8 mouse cellular contexts compared by ENCODE assay signal in the genomic region with DNA sequence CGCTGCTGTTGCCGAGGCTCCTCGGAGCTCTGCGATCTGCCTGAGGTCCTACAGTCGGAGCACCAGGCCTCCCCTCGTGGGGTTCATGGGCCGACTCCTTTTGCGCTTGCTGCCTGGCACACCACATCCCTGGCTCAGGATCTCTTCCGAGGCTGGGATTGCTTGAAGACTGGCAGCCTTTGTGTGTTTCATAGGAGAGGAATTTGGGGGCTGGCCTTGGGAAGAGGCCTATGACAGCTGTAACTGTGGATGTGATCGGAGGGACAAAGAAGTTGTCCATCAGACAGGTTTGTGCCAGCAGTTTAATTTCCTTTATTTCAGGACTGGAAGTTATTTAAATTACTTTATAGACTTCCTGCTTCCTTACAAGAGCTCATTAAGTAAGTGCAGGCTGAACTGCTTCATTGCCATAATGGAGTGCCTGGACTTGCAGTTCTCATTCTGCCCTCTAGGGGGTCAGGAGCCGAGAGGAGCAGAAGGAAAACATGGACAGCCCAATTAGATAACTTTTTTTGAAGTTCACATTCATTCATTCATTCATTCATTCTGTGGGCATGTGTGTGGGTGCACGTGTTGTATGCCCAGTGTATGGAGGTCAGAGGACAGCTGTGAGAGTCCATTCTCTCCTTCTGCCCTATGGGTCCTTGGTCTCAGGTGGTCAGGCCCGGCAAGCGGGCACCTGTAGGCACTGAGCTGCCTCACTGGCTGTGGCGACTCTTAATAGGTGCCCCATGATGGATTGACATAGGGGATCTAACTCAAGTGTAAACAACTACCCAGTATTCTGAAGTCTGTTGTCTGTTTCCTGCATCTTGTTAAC.
DNase-seq lines count a peak whose midpoint lies in the region; ATAC-seq and TF ChIP-seq lines count a peak whose summit lies in the region.

No protein-coding gene starts in this region.

- H3K9me3 ChIP-seq in liver, embryonic 14.5 days (ENCODE audit: control insufficient read depth, low read length) = no peaks in the 10 kb centered on the region
- H3K9me3 ChIP-seq in neural tube, embryonic 12.5 days = no peaks in the 10 kb centered on the region

- no peak overlapping the region for H3K4me2 ChIP-seq in liver, embryonic 14.5 days (ENCODE audit: low read depth)
- peak overlapping the region; percentile 7; the same call in 1 of the 2 replicates for H3K4me2 ChIP-seq in neural tube, embryonic 12.5 days (replicated peaks)

- peak; percentile 40 for DNase-seq in urinary bladder, postnatal 10 days (ENCODE audit: low spot score)
- no peak for DNase-seq in urinary bladder, adult 2 months (ENCODE audit: low spot score)
- DNase-seq in cerebellum, adult 9-11 months = peak; percentile 16
- DNase-seq in forelimb bud, embryonic 11.5 days (ENCODE audit: low read depth, low spot score) = peak; percentile 82
- DNase-seq in kidney, adult 11 months = peak; percentile 37
- peak in 1 of 3 experiments; percentile 20 for DNase-seq in liver, embryonic 14.5 days (ENCODE audit: low read depth in 3 of 3, low spot score in 3 of 3)
- DNase-seq in urinary bladder, postnatal 25 days (ENCODE audit: low spot score) = peak; percentile 79

- WGBS in liver, embryonic 14.5 days (ENCODE audit: insufficient replicate concordance) = 66% methylated on average over 15 of the region's 15 CpGs
- WGBS in neural tube, embryonic 12.5 days = 45% methylated on average over 15 of the region's 15 CpGs

- H3K27me3 ChIP-seq in liver, embryonic 14.5 days (ENCODE audit: control insufficient read depth, insufficient read depth, low read length) = no peaks in the 10 kb centered on the region
- no peaks in the 10 kb centered on the region for H3K27me3 ChIP-seq in neural tube, embryonic 12.5 days (replicated peaks)

- H3K4me1 ChIP-seq in liver, embryonic 14.5 days (replicated peaks; ENCODE audit: control insufficient read depth in 2 of 2, insufficient read depth in 2 of 2, low read length in 1 of 2) = peaks cover 0 to 10% of the 10 kb centered on the region in 2 experiments; a peak in 2 of 4 replicates
- peaks cover 64% of the 10 kb centered on the region for H3K4me1 ChIP-seq in neural tube, embryonic 12.5 days

- H3K36me3 ChIP-seq in liver, embryonic 14.5 days (replicated peaks; ENCODE audit: control insufficient read depth, insufficient read depth, low read depth) = no peaks in the 10 kb centered on the region
- H3K36me3 ChIP-seq in neural tube, embryonic 12.5 days = no peaks in the 10 kb centered on the region

- no peak overlapping the region for H3K27ac ChIP-seq in liver, embryonic 14.5 days
- no peak overlapping the region for H3K27ac ChIP-seq in neural tube, embryonic 12.5 days

- TF ChIP-seq EP300 in liver, embryonic 14.5 days (IDR thresholded peaks at IDR 0.05; ENCODE audit: low read depth) = no peak

- no peak overlapping the region for H3K9ac ChIP-seq in liver, embryonic 14.5 days (replicated peaks)
- H3K9ac ChIP-seq in neural tube, embryonic 12.5 days = no peak overlapping the region

- peak; percentile 81 for TF ChIP-seq CTCF in liver, embryonic 14.5 days (IDR thresholded peaks at IDR 0.05; ENCODE audit: low read depth)

- no peak for ATAC-seq in liver, embryonic 14.5 days (ENCODE audit: insufficient read depth)
- ATAC-seq in neural tube, embryonic 12.5 days (ENCODE audit: low FRiP score, low read depth) = peak; percentile 51; the same call in 1 of the 2 replicates

- H3K4me3 ChIP-seq in liver, embryonic 14.5 days (ENCODE audit: insufficient read depth in 1 of 2, low read depth in 2 of 2, low read length in 2 of 2) = no peak overlapping the region
- no peak overlapping the region for H3K4me3 ChIP-seq in neural tube, embryonic 12.5 days
